Mouse (Mus musculus): ENCODE measurements around the gene Slc9a9. TPM values are rescaled to one million over a fixed set of nuclear protein-coding genes. Genes with fewer than 3 reads are reported as not detected.

The Slc9a9 gene
- polyA plus RNA-seq, 1 experiment from 2014 or later = 8.5 TPM

DNA sequence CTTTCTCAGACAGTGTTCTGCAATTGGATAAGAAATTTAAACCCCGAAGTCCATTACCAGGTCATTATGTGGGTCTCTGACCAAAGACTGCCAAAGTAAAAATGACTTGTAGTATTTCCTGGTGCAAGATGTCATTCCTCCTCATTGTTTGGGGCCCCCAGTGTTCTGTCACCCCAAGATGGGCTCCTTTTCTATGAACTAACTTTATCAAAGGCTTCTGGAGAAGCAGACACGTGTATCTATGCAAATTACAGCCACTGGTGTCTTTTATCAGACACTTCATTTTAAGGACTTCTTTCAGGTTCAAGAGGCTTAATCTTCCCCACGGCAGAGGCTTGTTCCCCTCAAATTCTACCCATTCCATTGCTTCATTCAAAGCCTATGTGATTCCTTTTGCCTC, 593.1 kb downstream of the Slc9a9 start:
- ATAC-seq (ENCODE audit: low read depth) = no peak
- H3K4me2 ChIP-seq (ENCODE audit: low read depth, low read length) = no peak overlapping the region
- no peaks in the 10 kb centered on the region for H3K9me3 ChIP-seq (ENCODE audit: control insufficient read depth, low read length)
- WGBS = 69% methylated on average over 3 of the region's 3 CpGs
- H3K27ac ChIP-seq (ENCODE audit: low read depth, low read length) = no peak overlapping the region
- no peak overlapping the region for H3K9ac ChIP-seq (replicated peaks; ENCODE audit: low read depth, low read length)
- H3K36me3 ChIP-seq (ENCODE audit: control insufficient read depth, insufficient read depth, low read length) = no peaks in the 10 kb centered on the region
- no peaks in the 10 kb centered on the region for H3K4me1 ChIP-seq (ENCODE audit: control insufficient read depth, insufficient read depth, low read length)
- H3K4me3 ChIP-seq (ENCODE audit: low read depth, low read length) = no peak overlapping the region
- H3K27me3 ChIP-seq (ENCODE audit: control insufficient read depth, insufficient read depth, low read length) = no peaks in the 10 kb centered on the region

DNA sequence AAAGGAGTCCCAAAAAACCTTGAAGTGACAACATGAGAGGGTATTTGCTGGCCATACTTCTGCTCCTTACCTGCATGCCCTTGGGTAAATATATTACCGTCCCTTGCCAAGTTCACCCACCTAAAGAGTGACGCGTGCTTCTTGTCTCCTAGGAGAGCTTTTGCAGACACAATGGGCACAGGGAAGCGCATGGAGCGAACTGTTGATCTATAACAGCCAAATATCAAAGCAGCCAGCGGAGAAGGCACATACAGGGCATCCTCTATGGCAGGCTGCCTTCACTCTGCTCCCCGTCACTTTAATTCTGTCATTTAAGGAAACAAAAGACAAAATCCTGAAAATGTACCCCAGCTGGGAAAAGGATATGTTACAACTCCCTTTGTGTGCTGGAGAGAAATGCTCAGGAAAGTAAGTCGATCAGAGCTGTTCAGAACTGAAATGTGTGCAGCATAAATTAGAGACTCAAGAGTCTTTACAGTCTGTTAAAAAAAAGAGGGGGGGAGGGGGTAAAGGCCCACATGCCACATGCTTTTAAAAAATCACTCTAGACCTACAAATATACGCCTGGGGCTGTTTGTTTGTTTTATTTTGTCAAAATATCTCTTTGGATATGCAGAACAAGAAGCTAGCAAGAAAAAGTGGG, 594.3 kb downstream of the Slc9a9 start:
- Histone ChIP-seq H3K4me1 (ENCODE audit: control insufficient read depth, insufficient read depth, low read length) (no peaks in the 10 kb centered on the region), H3K27ac (ENCODE audit: low read depth, low read length) (no peak overlapping the region), H3K9me3 (ENCODE audit: control insufficient read depth, low read length) (no peaks in the 10 kb centered on the region), H3K27me3 (ENCODE audit: control insufficient read depth, insufficient read depth, low read length) (no peaks in the 10 kb centered on the region), H3K36me3 (ENCODE audit: control insufficient read depth, insufficient read depth, low read length) (no peaks in the 10 kb centered on the region), H3K9ac (replicated peaks; ENCODE audit: low read depth, low read length) (no peak overlapping the region), H3K4me2 (ENCODE audit: low read depth, low read length) (no peak overlapping the region), H3K4me3 (ENCODE audit: low read depth, low read length) (no peak overlapping the region)
- no peak for ATAC-seq (ENCODE audit: low read depth)
- WGBS = 72% methylated on average over 9 of the region's 9 CpGs

DNA sequence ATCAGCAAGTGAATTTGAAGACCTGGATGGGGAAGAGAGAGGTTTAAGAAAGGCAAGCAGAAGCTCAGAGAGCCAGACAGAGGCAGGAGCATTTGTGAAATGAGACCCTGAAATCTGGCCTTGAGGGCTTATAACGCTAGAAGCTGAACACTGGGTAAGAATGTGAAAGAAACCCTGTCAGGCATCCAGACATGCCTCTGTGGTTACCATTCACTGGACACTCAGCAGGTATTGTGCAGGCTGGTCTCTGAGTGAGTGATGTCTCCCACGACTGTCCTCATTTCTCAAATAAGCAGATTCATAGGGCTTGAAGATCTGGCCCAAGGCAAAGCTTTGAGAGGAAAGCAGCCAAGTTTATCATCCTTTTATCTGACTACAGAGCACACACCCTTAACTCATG, 596.5 kb downstream of the Slc9a9 start:
- no peak overlapping the region for H3K27ac ChIP-seq (ENCODE audit: low read depth, low read length)
- H3K9ac ChIP-seq (replicated peaks; ENCODE audit: low read depth, low read length) = no peak overlapping the region
- H3K36me3 ChIP-seq (ENCODE audit: control insufficient read depth, insufficient read depth, low read length) = no peaks in the 10 kb centered on the region
- H3K9me3 ChIP-seq (ENCODE audit: control insufficient read depth, low read length) = no peaks in the 10 kb centered on the region
- no peak overlapping the region for H3K4me2 ChIP-seq (ENCODE audit: low read depth, low read length)
- no peaks in the 10 kb centered on the region for H3K4me1 ChIP-seq (ENCODE audit: control insufficient read depth, insufficient read depth, low read length)
- H3K27me3 ChIP-seq (ENCODE audit: control insufficient read depth, insufficient read depth, low read length) = no peaks in the 10 kb centered on the region
- no peak overlapping the region for H3K4me3 ChIP-seq (ENCODE audit: low read depth, low read length)
- ATAC-seq (ENCODE audit: low read depth) = no peak
- WGBS = 59% methylated on average over 2 of the region's 2 CpGs

DNA sequence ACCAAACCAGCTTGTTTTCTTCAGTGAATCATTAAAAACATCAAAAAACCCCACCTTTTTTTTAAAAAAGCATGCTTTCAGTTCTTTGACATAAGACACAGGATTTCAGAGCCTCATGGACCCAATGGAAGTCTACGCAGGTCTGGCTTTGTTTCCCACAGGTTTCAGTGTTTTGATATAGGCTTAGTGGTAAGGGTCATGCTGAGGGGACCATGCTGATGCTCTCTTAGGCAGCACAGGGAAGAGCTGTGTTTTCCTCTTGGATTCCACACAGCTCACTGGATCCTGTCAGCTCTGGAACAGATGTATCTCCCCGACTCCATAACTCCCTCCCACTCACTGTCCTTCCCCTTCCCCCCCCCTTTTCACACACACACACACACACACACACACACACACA, 597.2 kb downstream of the Slc9a9 start:
- Histone ChIP-seq H3K4me1 (ENCODE audit: control insufficient read depth, insufficient read depth, low read length) (no peaks in the 10 kb centered on the region), H3K9me3 (ENCODE audit: control insufficient read depth, low read length) (no peaks in the 10 kb centered on the region), H3K9ac (replicated peaks; ENCODE audit: low read depth, low read length) (no peak overlapping the region), H3K4me2 (ENCODE audit: low read depth, low read length) (no peak overlapping the region), H3K27me3 (ENCODE audit: control insufficient read depth, insufficient read depth, low read length) (no peaks in the 10 kb centered on the region), H3K27ac (ENCODE audit: low read depth, low read length) (no peak overlapping the region), H3K4me3 (ENCODE audit: low read depth, low read length) (no peak overlapping the region), H3K36me3 (ENCODE audit: control insufficient read depth, insufficient read depth, low read length) (no peaks in the 10 kb centered on the region)
- 75% methylated on average over 2 of the region's 2 CpGs for whole genome bisulfite sequencing
- ATAC-seq (ENCODE audit: low read depth) = no peak

DNA sequence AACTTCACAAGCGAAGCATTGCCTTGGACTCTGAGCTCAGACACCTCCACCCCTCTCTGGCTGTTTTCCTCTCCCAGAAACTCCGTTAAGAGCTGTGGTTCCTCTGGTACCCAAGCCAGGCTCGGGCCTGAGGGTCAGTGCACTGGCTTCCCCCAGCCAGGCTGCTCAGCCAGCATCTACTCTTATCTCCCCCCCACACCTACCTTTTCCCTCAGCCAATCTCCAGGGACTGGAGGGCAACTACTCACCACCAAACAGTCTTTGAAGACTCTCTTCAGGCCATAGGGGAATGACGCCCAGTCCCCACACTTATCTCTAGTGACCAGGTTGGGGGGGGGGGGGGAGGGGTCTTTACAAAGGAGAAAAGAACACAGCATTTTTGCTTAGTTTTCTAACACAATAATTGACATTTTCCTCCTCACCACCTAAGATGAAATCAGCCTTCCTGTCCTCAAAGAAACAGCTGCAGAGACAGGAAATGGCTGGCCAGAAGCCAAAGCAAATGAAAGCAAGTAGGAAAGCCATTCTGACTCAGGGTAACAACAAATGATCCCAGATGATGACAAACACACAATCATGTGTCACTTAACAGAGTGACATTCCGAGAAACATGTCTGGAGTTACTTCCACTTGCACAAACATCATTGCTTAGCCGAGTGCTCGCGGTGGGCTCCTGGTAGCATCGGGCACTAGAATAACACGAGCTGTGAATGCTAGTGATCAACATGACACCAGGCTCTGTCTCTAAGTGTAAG, 610.1 kb downstream of the Slc9a9 start:
- no peaks in the 10 kb centered on the region for H3K4me1 ChIP-seq (ENCODE audit: control insufficient read depth, insufficient read depth, low read length)
- no peaks in the 10 kb centered on the region for H3K27me3 ChIP-seq (ENCODE audit: control insufficient read depth, insufficient read depth, low read length)
- no peak overlapping the region for H3K9ac ChIP-seq (replicated peaks; ENCODE audit: low read depth, low read length)
- H3K9me3 ChIP-seq (ENCODE audit: control insufficient read depth, low read length) = no peaks in the 10 kb centered on the region
- H3K4me2 ChIP-seq (ENCODE audit: low read depth, low read length) = no peak overlapping the region
- ATAC-seq (ENCODE audit: low read depth) = no peak
- H3K4me3 ChIP-seq (ENCODE audit: low read depth, low read length) = no peak overlapping the region
- 82% methylated on average over 10 of the region's 10 CpGs for WGBS
- no peaks in the 10 kb centered on the region for H3K36me3 ChIP-seq (ENCODE audit: control insufficient read depth, insufficient read depth, low read length)
- no peak overlapping the region for H3K27ac ChIP-seq (ENCODE audit: low read depth, low read length)

Small RNA genes within 50 kb of the gene (microRNA-seq; reads per million reads assigned to microRNA genes)
- gene Mir7656 = not detected

Other genes starting within 250 kb of the Slc9a9 start
- gene 1190002N15Rik, start 131.8 kb upstream of the Slc9a9 start, polyA plus RNA-seq (2014; fragmentation: Nextera tagmentation; extraction: Ambion mirVana) = 8.8 and 11.1 TPM in 2 replicates